Mouse (Mus musculus) neutrophil, adult 5-6 weeks (primary cell): ENCODE measurements around the gene Dcp1a. TPM values are rescaled to one million over a fixed set of nuclear protein-coding genes. Genes with fewer than 3 reads are reported as not detected.
A peak's percentile ranks its signal among the peaks of the same experiment; 100 is the strongest.
"Not testable (repeated sequence)": the region's sequence is repeated elsewhere in the genome, so short reads cannot be mapped to it uniquely, and the experiment has no call there.

Source experiments
- ATAC-seq: fragments of 151-379, 151-347 bp; 2 replicates; pipeline ENCODE4 v1.8.0; 2017; ENCODE audit warnings: mild to moderate bottlenecking, moderate TSS enrichment; ENCODE audit not compliant: insufficient number of reproducible peaks, poor library complexity, low FRiP score, severe bottlenecking; ENCODE audit errors: extremely low read depth
- total RNA-seq: library from RNA; stranded (forward); fragments of 200-1000 nt; gene quantifications from 2 replicates; pipeline ENCODE4 v1.2.3, GENCODE M21; 2017

Gene Dcp1a
- total RNA-seq, 1 experiment from 2014 or later, result 33.1 TPM

DNA sequence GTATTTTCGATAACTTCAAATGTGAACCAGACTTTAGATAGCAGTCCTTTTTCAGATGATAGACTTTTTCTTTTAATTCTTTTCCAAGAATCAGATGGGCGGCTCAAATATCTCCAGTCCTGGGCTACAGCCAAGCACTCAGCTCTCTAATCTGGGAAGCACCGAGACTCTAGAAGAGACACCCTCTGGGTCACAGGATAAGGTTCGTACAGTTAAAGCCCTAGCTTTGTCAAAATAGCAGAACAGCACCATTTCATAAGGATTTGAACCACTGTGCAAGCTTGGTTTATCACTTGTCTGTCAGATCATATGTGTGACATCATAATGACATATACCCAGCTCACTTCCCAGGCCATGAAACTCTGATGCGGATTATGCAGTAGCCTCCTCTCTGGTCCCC is 33.6 kb downstream of the Dcp1a start:
- ATAC-seq, result no peak

- ATAC-seq, result no peak
Measured at GRCm38 (mm10) chr14:30515931-30516723, 36.8 kb downstream of the Dcp1a start.

- ATAC-seq, result no peak
Measured at GRCm38 (mm10) chr14:30519323-30519722, 40.0 kb downstream of the Dcp1a start.

DNA sequence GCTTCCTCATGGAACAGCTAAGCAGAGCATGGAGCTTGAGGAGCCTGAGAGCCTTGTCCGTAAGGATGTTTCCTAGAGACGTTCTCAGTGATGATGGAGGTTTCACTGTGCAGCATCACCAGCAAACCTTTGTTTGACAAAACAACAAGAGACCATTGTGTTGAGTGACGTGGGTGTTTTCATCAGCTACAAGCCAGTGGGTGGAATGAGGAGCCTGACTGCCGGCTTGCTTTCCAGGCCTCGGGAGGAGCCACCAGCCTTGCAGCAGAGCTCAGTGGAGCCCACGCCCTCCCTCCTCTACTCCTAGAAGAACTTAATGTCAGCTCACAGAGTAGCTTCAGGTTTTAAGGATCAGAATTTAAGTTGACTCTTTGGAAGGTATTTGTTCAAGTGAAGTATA is 44.0 kb downstream of the Dcp1a start:
- no peak for ATAC-seq

DNA sequence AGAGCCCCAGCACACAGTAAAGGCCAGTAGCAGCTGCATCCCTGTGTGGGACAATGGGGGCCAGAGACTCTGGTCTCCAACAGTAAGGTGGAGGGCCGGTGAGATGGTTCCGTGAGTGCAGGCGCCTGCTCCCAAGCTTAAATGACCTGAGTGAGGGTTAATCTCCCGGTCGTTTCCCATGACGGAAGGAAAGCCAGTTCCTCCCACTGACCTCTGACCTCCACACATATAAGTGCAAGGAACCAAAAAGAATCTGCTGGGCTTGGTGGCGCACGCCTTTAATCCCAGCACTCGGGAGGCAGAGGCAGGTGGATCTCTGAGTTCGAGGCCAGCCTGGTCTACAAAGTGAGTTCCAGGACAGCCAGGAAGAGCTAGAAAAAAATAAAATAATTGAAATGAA is 49.1 kb downstream of the Dcp1a start:
- no peak for ATAC-seq

DNA sequence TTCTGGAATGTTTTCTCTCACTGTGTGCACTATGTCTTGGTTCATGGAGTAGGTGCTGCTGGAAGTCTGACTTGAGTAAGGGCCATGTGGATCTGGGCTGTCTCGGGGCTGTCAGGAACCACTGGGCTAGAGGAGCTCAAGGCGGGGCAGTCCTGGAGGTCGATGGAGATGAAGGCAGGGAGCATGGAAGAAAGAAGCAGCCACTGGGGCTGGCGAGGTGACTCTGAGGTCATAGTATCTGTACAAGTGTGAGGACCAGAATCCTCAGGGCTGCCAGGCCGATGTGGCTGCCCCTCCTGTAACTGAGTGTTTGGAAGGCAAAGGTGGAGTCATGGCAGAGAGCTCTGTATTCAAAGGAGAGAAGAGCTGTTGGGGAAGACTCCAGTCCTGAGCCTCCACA is 49.6 kb downstream of the Dcp1a start:
- ATAC-seq, result no peak

GRCm38 (mm10) chr14:30529454-30529853 is 50.1 kb downstream of the Dcp1a start:
- no peak for ATAC-seq

DNA sequence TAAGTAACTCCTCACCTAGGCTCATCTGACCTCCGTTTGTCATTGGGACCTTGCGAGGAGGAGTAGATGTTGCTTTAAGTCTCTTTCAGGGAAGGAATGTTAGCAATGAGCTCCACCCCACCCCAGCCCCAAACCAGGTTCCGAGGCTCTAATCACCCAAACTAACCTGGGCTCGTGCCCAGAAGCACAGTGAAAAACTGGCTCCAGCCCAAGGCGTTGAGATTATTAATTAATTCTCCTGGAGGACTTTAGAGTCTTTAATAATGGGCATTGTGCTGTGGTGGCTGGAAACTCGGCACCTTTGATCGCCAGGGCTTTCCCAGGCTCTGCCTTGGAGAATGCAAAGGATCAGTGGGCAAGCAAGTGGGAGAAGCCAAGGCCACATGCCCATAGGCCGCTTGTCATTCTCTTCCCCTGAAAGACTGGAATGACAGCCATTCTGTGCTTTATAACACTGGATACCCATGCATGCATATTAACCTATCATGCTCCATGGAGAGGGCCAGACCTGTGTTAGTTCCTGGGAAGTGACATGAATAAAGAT is 51.5 kb downstream of the Dcp1a start:
- ATAC-seq, result no peak

- no peak for ATAC-seq
Measured at GRCm38 (mm10) chr14:30531431-30531830, 52.1 kb downstream of the Dcp1a start.

- ATAC-seq, result no peak
Measured at GRCm38 (mm10) chr14:30531896-30532295, 52.6 kb downstream of the Dcp1a start.

- no peak for ATAC-seq
Measured at GRCm38 (mm10) chr14:30533780-30534450, 54.6 kb downstream of the Dcp1a start.

DNA sequence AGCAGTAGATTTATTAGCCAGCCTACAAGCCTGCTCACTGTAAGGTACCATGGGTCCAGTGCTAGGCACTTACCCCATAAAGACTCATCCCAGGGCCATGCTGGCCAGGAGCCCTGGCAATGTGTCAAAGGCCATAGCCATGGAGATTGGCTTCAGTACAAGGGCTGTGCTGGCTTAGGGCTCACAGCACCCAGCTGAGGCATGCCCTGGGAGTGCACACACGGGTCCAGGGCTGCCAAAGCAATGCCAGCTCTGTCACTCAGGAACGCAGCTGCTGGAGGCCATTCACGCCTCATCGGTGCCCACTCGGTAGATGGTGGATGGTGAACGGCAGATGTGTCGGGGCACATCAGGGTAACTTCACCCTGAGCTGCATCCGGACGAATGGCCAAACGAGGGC is 62.2 kb downstream of the Dcp1a start:
- ATAC-seq, result no peak

GRCm38 (mm10) chr14:30543331-30543730 is 64.0 kb downstream of the Dcp1a start:
- not testable (repeated sequence) for ATAC-seq

GRCm38 (mm10) chr14:30548131-30548720 is 68.9 kb downstream of the Dcp1a start, which contains the start of gene Tkt:
TSS of gene Tkt (plus strand) at chr14:30548359.
- ATAC-seq, result no peak

- ATAC-seq, result peak; percentile 79
Measured at GRCm38 (mm10) chr14:30548965-30549776, 69.8 kb downstream of the Dcp1a start.

GRCm38 (mm10) chr14:30549777-30550149 is 70.4 kb downstream of the Dcp1a start:
- ATAC-seq, result no peak

DNA sequence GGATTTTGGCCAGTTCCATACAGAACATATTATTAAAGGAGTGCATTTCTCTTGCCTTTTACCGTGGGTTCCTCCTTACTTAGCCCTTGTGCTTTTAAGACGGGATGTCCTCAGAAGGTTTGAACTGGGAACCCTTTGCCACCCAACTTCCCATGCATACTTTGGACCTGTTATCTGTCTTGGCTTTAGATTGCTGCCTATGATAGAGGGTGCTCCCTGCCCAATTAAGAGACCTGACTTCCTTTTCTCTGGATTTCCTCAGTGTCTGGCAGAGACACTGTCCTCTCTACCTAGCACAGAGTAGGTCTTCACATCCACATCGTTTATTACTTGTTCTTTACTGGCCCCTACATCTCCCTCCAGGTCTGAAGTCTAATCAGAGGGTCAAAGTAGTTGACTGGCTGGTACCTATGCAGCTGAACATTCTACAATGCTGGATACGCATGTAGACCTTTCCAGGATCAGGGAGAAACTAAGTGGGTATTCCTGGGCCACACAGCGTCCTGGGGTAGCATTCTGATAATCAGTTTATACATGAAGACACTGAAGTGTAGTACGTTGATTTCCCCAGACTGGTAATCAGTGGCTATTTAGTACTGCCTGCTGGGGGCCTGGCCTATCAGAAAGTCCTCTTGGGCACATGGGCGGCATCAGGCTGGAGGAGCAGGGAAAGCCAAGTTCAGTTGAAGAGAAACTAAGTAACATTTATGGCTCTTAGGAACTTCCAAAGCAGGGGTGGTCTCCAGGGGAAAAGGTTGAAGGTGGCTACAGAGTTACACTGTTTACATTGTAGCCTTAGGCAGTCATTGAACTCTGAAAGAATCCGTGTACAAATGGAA is 71.1 kb downstream of the Dcp1a start:
- ATAC-seq, result no peak

DNA sequence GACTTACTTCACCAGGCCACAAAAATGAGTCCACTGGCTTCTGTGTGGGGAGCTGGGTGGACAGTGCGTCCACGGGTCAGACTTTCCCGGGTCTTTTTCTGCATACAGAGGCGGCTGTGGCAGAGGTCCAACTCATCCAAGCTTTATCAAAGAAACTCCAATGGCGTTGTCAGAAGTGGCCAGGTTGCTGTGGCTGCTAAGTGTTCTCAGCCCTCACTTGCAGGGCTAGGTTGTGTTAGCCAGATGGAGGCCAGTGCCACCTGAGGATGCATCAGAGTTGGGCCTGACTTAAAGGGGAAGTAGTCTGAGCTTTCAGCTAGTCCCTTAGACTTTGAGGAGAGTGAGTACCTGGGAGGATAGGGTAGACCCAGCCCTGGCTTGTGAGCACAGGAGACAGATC is 72.2 kb downstream of the Dcp1a start:
- no peak for ATAC-seq
